Mouse (Mus musculus) kidney, postnatal 10 days (tissue): ENCODE measurements around the gene Grifin.
A peak's percentile ranks its signal among the peaks of the same experiment; 100 is the strongest.

Experiments
- DNase-seq: peaks from one replicate; pipeline ENCODE4 v3.0.0; 2021; ENCODE audit warnings: mixed read lengths

Gene Grifin

GRCm38 (mm10) chr5:140589082-140589774 lies 24.4 kb upstream of the Grifin start:
- no peak for DNase-seq

DNA sequence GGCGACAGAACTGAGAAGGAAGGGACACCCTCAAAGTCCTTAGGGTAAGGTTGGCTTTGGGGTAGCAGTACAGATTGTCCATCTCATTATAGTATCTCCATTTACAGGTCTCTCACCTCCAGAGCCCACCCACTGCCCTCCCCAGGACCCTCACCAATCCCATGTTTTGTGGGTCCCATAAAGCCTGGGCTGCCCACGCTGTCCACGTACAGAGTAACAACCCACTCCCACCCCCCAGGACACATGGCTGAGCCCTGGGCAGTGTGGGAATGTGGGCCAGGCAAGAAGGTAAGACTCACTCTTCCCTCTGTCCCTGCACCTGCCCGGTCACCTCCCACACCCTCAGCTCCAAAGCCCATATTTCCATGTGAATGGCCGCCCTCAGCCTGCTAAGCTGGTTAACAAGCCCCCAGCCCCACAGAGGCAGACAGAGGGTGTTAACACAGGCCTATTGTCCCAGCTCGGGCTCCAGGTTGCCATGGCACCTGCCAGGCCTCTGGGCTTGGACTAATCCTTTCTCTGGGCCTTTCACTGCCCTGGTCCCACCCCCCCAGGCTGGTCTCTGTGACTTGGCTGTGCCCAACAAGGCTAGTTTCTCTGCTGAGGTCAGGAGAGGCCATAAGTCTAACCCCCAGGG lies 19.0 kb upstream of the Grifin start:
- DNase-seq: no peak

DNA sequence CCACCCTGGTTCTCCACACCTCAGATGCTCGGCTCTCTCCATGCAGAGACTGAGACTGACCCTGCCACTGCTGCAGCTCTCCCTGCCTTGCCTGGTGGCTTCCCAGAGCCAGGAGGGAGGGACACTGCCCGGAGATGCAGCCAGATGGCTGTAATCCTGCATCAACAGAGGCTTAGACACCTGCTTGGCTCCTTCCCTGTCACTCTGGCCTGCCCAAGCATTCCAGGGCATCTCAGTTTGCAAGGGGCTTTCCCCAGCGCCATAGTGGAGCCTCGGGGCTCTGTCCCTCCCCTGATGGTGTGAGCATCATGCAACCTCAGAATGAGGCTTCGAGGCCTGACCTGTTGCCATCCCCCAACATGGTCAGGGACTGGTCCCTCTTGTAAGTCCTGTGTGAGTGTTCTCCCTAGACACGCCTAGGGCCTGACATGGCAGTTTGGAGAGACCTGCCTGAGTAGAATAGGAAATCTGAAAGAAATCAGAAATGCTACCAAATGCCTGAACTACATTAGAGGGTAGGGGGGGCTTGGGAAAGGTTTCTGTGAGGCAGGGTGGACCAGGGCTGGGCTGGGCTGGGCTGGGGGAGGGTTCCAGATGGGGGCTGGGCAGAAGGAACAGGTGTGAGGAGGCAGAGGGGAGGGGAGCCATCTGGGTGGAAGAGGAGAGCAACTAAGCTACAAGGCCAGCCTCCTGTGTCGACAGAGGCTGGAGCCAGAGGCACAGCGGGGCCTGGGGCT lies 18.3 kb upstream of the Grifin start:
- DNase-seq: no peak

- DNase-seq: peak; percentile 86
Measured at GRCm38 (mm10) chr5:140581569-140581968, 16.7 kb upstream of the Grifin start.

DNA sequence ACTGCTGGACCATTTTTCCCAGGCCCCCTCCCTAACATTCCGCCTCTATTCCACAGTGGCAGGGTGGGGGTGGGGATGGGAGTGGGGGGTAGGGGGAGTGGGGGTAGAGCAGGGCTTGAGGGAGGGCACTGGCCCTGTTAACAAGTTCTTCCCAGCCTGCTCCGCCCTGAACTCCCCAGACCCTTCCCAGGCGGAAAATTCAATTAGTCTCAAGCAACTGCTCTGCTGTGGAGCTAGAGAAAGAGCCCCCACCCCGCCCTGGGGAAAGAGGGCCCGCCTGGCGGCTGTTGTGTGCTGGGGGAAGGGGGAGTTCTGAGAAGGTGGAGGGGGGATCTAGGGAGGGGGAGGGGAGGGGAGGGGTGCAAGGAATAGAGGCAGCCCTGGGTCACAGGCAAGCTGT lies 14.9 kb upstream of the Grifin start:
- DNase-seq: no peak

GRCm38 (mm10) chr5:140579221-140579620 lies 14.3 kb upstream of the Grifin start:
- DNase-seq: no peak

GRCm38 (mm10) chr5:140575381-140575866 lies 10.6 kb upstream of the Grifin start:
- peak; percentile 59 for DNase-seq

DNA sequence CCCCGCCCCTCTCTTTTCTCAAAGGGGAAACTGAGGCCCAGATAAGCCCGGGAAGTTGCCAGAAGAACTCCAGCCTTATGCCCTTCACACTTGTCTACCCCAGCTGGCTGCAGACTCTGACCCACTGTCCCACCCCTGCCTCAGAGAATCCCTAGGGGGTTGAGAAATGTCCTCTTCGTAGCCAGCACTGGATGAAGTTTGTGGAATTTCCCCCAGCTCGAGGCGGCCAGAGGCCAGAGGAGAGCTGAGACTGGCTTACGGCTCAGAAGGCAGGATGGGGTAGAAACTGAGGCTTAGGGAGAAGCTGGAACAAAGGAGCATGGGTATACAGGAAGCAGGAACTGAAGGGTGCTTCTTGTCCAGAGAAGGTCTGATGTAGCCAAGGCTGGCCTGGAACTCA lies 7.7 kb upstream of the Grifin start:
- peak; percentile 66 for DNase-seq

GRCm38 (mm10) chr5:140571673-140572072 lies 6.8 kb upstream of the Grifin start:
- DNase-seq: peak; percentile 73

GRCm38 (mm10) chr5:140571201-140571600 lies 6.3 kb upstream of the Grifin start:
- no peak for DNase-seq

DNA sequence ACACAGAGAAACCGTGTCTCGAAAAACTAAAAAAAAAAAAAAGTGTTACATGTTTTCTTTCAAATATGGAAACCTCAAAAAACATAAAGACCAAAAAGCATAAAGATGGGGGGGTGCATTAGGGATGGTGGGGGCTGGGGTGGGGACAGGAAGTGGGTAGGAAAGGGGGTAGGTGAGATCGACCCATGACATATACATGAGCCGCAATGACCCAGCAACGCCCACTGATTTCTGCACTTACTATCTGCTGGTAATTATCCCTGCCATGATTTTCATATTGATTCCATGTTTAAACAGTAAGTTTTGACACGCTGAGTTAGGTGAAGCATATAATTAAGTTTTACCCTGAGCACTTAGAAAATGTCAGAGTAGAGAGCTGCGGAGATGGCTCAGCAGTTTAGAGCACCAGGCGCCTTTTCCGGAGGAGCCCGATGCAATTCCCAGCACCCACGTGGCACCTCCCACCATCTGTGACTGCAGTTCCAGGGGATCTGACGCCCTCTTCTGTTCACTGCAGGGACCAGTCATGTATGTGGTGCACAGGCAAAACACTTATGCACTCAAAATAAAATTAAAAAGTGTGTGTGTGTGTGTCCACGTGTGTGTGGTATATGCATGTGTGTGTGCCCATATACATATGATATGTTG lies 5.5 kb upstream of the Grifin start:
- no peak for DNase-seq

- no peak for DNase-seq
Measured at GRCm38 (mm10) chr5:140569032-140569595, 4.2 kb upstream of the Grifin start.

DNA sequence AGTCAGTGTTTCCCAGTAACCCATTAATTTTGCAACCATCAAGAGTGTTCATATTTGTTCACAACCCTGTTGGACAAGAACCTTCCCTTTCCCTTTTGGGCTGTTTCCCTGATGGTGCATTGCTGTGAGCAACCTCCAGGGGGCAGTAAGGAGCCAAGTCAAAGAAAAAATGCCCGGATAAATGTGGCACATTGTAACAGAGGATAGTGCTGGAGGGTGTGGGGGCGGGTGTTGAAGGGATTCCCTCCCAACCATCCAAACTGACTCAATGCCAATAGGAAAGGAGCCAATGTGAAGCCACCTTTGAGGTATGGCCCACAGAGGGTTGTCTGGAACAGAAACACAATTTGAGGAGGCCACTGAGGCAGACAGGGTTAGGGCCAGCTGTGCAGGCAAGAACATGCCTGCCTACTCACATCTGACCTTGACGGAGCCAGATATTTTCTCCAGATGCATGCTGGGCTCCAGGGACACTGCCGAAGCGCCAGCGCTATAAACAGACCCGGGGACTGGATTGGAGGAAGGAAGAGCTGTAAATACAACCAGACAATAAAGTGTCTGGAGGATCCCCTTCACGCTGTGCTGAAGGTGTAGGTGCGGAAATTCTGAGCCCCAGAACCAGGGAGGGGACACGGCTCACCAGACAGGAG lies 3.6 kb upstream of the Grifin start:
- peak; percentile 79 for DNase-seq

DNA sequence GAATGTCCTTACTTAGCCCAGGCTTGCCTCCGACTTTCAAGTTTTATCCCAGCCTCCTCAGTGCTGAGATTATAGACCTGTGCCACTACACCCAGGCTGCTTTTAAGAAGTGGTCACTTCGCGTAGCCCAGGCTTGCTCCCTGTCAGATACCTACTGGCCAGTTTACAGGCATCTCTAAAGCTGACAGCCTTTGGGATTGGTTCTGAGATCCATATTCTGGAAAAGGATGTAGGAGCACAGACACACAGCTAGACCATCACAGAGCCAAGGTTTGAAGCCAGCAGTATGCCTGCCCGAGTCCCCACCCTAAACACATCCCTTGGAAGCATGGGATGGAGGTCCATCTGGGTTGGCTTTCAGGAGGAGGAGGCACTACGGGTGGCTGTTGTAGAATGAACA lies 2.9 kb upstream of the Grifin start:
- DNase-seq: no peak

- peak; percentile 83 for DNase-seq
Measured at GRCm38 (mm10) chr5:140567321-140567720, 2.5 kb upstream of the Grifin start.

DNA sequence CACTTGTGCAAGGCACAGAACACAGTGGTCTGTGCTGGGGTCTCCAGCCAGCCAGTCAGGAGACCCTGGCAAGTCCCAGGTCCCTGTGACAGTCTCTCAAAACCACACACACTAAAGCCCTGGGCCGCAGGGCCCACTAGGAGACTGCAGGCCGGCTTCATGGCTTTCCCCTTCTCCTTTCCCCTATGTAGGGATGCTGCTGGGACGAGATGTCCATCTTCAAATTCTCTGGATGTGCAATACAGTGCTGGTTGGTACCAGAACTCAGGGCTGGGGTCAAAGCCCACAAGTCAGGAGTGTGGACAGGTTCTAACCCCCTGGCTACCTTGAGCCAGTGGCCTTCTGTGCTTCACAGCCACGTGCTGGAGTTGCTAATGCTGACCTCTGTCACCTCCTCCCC lies 1.4 kb upstream of the Grifin start:
- no peak for DNase-seq

DNA sequence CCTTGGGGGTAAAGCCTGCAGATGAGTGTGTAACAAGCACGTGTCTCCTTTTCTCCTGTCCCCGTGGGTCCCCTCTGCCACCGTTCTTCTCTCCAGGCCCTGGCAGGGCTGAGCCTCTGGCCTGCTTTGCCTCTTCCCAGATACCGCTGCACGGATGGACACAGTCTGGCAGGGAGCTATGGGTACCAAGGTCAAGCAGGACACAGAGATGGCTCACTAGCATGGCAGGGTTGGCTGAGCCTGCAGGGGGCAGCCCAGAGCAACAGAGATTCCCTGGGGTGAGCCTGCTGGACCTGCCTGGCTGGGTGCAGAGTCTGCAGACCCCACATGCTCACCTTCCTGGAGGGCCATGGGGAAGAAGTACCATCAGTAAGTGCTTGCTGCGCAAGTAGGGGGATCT lies 985 bp upstream of the Grifin start:
- DNase-seq: peak; percentile 76

DNA sequence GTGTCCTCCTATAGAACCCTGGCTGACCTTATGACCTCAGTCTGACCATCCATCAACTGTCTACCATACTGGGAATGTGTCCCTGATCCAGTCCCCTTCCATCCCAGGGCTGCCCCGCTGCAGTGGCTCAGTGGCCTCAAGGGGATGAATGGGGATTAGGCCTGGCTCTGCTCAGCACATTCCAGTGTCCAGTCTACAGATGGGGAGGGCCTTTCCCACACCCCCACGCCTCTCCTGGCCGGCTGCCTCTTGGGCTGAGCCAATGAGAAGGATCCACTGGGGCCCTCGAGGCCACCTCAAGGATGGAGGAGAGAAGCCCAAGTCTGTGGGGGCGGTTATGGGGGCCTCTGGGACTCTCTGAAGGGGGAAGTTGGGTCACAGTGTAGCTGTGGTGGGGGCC lies 580 bp upstream of the Grifin start:
- DNase-seq: peak; percentile 81

DNA sequence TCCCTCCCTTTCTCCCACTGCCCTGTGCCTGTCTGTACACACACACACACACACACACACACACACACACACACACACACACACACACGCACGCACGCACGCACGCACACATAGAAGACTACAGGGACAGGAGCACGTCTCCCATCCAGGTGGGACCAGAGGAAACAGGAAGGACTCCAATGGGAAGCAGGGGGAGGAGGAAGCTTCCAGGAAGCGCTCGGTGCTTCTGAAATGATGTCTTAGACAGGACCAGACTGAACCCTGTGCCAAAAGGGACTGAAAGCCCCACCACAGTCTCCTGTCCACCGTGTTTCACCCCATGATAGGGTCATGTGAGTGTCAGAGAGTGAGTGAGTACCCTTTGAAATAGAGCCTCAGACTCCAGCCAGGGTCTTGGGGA lies 2.3 kb downstream of the Grifin start:
- DNase-seq: no peak

GRCm38 (mm10) chr5:140556859-140557258 lies 8.0 kb downstream of the Grifin start:
- DNase-seq: no peak

DNA sequence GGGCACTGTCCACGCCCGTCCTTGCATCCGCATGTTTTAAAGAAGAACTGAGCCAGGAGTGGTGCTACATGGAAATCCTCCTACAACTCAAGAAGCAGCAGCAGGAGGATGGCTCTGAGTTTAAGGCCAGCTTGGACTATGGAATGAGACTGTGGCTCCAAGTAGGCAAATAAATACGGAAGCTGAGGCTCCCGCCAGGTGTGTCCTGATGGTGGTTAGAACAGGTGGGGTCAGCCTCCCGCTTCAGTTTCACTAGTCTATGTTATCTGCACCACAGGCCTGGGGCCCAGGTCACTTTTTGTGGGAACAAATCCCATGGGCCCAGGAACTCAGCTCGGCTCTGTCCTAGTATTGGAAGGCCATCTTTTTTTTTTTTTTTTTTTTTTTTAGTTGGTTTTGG lies 11.2 kb downstream of the Grifin start:
- no peak for DNase-seq

- DNase-seq: no peak
Measured at GRCm38 (mm10) chr5:140549306-140550047, 15.4 kb downstream of the Grifin start.
